Mouse (Mus musculus) kidney, embryonic 16.5 days (tissue): Measurements from ENCODE around the gene Pign. TPM values are rescaled to one million over a fixed set of nuclear protein-coding genes. Genes with fewer than 3 reads are reported as not detected.

ENCODE experiments used
- ATAC-seq: fragments of 200-750 bp; cut with Nextera tagmentation; 2 replicates; pipeline ENCODE4 v1.8.0; 2017; ENCODE audit warnings: moderate TSS enrichment; ENCODE audit not compliant: low FRiP score, low TSS enrichment
- H3K27ac ChIP-seq: fragments of 300-500 bp; sonication (generic); 2 replicates; pipeline ENCODE4 v1.5.1; 2014; ENCODE audit warnings: low read length
- H3K27me3 ChIP-seq: fragments of 300-500 bp; sonication (generic); 2 replicates; pipeline ENCODE4 v1.6.1; 2014; ENCODE audit warnings: low read length, control low read depth, mixed read lengths; ENCODE audit not compliant: insufficient read depth
- H3K36me3 ChIP-seq: fragments of 300-500 bp; sonication (generic); 2 replicates; pipeline ENCODE4 v1.6.1; 2014; ENCODE audit warnings: low read length, control low read depth, mixed read lengths; ENCODE audit not compliant: insufficient read depth
- H3K4me1 ChIP-seq: fragments of 300-500 bp; sonication (generic); 2 replicates; pipeline ENCODE4 v1.6.1; 2014; ENCODE audit warnings: low read length, control low read depth, mixed read lengths; ENCODE audit not compliant: insufficient read depth
- H3K4me2 ChIP-seq: fragments of 300-500 bp; sonication (generic); replicated peaks from 2 replicates; pipeline ENCODE4 v1.6.1; 2014; ENCODE audit warnings: low read depth, low read length
- H3K4me3 ChIP-seq: fragments of 300-500 bp; sonication (generic); 2 replicates; pipeline ENCODE4 v1.5.1; 2014; ENCODE audit warnings: mild to moderate bottlenecking, low read length
- H3K9ac ChIP-seq: fragments of 300-500 bp; sonication (generic); replicated peaks from 2 replicates; pipeline ENCODE4 v1.6.1; 2014; ENCODE audit warnings: low read length
- H3K9me3 ChIP-seq: fragments of 300-500 bp; sonication (generic); 2 replicates; pipeline ENCODE4 v1.6.1; 2016; ENCODE audit warnings: low read length, control low read depth
- WGBS: fragments of 180-500 bp; shearing (Covaris S2); extraction: QIAGEN DNeasy Blood & Tissue Kit; methylation state at CpG from one replicate; pipeline ENCODE4 v1.1.7; 2014; 5-methylcytosine and 5-hydroxymethylcytosine counted together
- microRNA-seq: library from miRNA; unstranded; fragments of <30 nt; microRNA quantifications from one replicate; pipeline ENCODE4, GENCODE M21; 2016
- polyA plus RNA-seq: library from polyadenylated mRNA; unstranded; fragments of >200 nt; fragmentation: Nextera tagmentation; extraction: Ambion mirVana; gene quantifications from 2 replicates; pipeline ENCODE4 v1.2.1, GENCODE M21; 2015

Pign gene
- polyA plus RNA-seq, 1 experiment from 2014 or later, result 14.1 TPM

- Histone ChIP-seq H3K4me3 (no peak overlapping the region), H3K36me3 (no peaks in the 10 kb centered on the region), H3K27me3 (no peaks in the 10 kb centered on the region), H3K9ac (no peak overlapping the region), H3K4me2 (no peak overlapping the region), H3K27ac (no peak overlapping the region), H3K9me3 (no peaks in the 10 kb centered on the region), H3K4me1 (no peaks in the 10 kb centered on the region)
- no peak for ATAC-seq
- 45% methylated on average over 2 of the region's 2 CpGs for WGBS
Measured at GRCm38 (mm10) chr1:105523768-105524167, 139.7 kb downstream of the Pign start.

GRCm38 (mm10) chr1:105522321-105522720 is 141.2 kb downstream of the Pign start:
- 67% methylated on average over 2 of the region's 2 CpGs for WGBS
- no peak overlapping the region for H3K4me3 ChIP-seq
- no peak overlapping the region for H3K4me2 ChIP-seq
- no peaks in the 10 kb centered on the region for H3K4me1 ChIP-seq
- H3K27me3 ChIP-seq, result no peaks in the 10 kb centered on the region
- no peaks in the 10 kb centered on the region for H3K36me3 ChIP-seq
- no peak overlapping the region for H3K27ac ChIP-seq
- no peak for ATAC-seq
- no peak overlapping the region for H3K9ac ChIP-seq
- no peaks in the 10 kb centered on the region for H3K9me3 ChIP-seq

GRCm38 (mm10) chr1:105518101-105518500 is 145.4 kb downstream of the Pign start:
- no peak overlapping the region for H3K27ac ChIP-seq
- no peaks in the 10 kb centered on the region for H3K36me3 ChIP-seq
- no peak for ATAC-seq
- no peaks in the 10 kb centered on the region for H3K27me3 ChIP-seq
- no peak overlapping the region for H3K4me2 ChIP-seq
- no peak overlapping the region for H3K4me3 ChIP-seq
- H3K4me1 ChIP-seq, result no peaks in the 10 kb centered on the region
- H3K9me3 ChIP-seq, result no peaks in the 10 kb centered on the region
- H3K9ac ChIP-seq, result no peak overlapping the region

DNA sequence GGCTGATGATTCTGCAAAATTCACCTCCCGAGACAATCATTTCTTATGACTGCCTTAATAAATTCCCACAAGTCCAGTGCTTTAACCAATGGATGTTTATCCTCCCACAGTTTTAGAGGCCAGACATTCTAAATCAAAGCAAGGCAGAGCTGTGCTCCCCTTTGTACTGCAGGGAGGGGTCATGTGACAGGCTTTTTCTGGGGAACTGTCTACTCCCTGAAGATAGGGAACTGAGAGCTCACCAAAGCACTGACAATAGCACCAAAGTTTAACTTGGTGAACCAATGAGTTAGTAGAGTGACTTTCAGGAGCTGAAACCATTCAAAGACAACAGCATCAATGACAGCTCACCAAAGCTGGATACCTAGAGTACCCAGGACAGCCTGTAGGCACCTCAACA is 156.4 kb downstream of the Pign start:
- Histone ChIP-seq H3K4me2 (no peak overlapping the region), H3K27ac (no peak overlapping the region), H3K4me1 (no peaks in the 10 kb centered on the region), H3K4me3 (no peak overlapping the region), H3K9me3 (no peaks in the 10 kb centered on the region), H3K9ac (no peak overlapping the region), H3K36me3 (no peaks in the 10 kb centered on the region), H3K27me3 (no peaks in the 10 kb centered on the region)
- ATAC-seq, result no peak
- WGBS, result 79% methylated on average over 1 of the region's 1 CpGs

- H3K4me2 ChIP-seq, result no peak overlapping the region
- no peaks in the 10 kb centered on the region for H3K36me3 ChIP-seq
- H3K27ac ChIP-seq, result no peak overlapping the region
- H3K9me3 ChIP-seq, result no peaks in the 10 kb centered on the region
- H3K27me3 ChIP-seq, result no peaks in the 10 kb centered on the region
- H3K4me1 ChIP-seq, result no peaks in the 10 kb centered on the region
- no peak overlapping the region for H3K9ac ChIP-seq
- 80% methylated on average over 5 of the region's 5 CpGs for WGBS
- ATAC-seq, result no peak
- no peak overlapping the region for H3K4me3 ChIP-seq
Measured at GRCm38 (mm10) chr1:105492626-105493025, 170.9 kb downstream of the Pign start.

GRCm38 (mm10) chr1:105489456-105489855 is 174.0 kb downstream of the Pign start:
- no peaks in the 10 kb centered on the region for H3K36me3 ChIP-seq
- WGBS, result 85% methylated on average over 3 of the region's 3 CpGs
- no peak for ATAC-seq
- H3K27me3 ChIP-seq, result no peaks in the 10 kb centered on the region
- H3K9ac ChIP-seq, result no peak overlapping the region
- no peak overlapping the region for H3K4me2 ChIP-seq
- no peaks in the 10 kb centered on the region for H3K4me1 ChIP-seq
- H3K9me3 ChIP-seq, result no peaks in the 10 kb centered on the region
- H3K27ac ChIP-seq, result no peak overlapping the region
- H3K4me3 ChIP-seq, result no peak overlapping the region

GRCm38 (mm10) chr1:105487037-105487436 is 176.4 kb downstream of the Pign start:
- H3K4me3 ChIP-seq, result no peak overlapping the region
- H3K4me2 ChIP-seq, result no peak overlapping the region
- H3K27me3 ChIP-seq, result no peaks in the 10 kb centered on the region
- WGBS, result 71% methylated on average over 4 of the region's 4 CpGs
- H3K9ac ChIP-seq, result no peak overlapping the region
- H3K4me1 ChIP-seq, result no peaks in the 10 kb centered on the region
- H3K36me3 ChIP-seq, result no peaks in the 10 kb centered on the region
- no peak overlapping the region for H3K27ac ChIP-seq
- ATAC-seq, result no peak
- no peaks in the 10 kb centered on the region for H3K9me3 ChIP-seq

Small RNA genes lying within 50 kb of the gene (microRNA-seq; reads per million reads assigned to microRNA genes)
- not detected for gene Gm22426

Other genes with a start within 250 kb of the Pign start
- gene Relch, start 184 bp upstream of the Pign start, polyA plus RNA-seq, result 22.1 and 25.8 TPM in 2 replicates
- gene Tnfrsf11a, start 117.0 kb upstream of the Pign start, polyA plus RNA-seq, result 1.3 and 1.4 TPM in 2 replicates